Mouse (Mus musculus) kidney, postnatal 0 days (tissue): ENCODE data around the gene Vav1. TPM values are rescaled to one million over a fixed set of nuclear protein-coding genes. Genes with fewer than 3 reads are reported as not detected.

Source experiments
- ATAC-seq: fragments of 200-750 bp; cut with Nextera tagmentation; replicated peaks from 2 replicates; pipeline ENCODE4 v1.8.0; 2017; ENCODE audit warnings: low read depth, moderate number of reproducible peaks, moderate TSS enrichment, moderate library complexity; ENCODE audit not compliant: low FRiP score
- DNase-seq: peaks from one replicate; pipeline ENCODE4 v3.0.0-alpha.2; 2016; ENCODE audit warnings: low spot score
- H3K27ac ChIP-seq: fragments of 300-500 bp; sonication (generic); 2 replicates; pipeline ENCODE4 v1.5.1; 2014; ENCODE audit warnings: mild to moderate bottlenecking
- H3K27me3 ChIP-seq: fragments of 300-500 bp; sonication (generic); 2 replicates; pipeline ENCODE4 v1.6.1; 2014; ENCODE audit warnings: low read length, mixed read lengths; ENCODE audit not compliant: insufficient read depth
- H3K36me3 ChIP-seq: fragments of 300-500 bp; sonication (generic); 2 replicates; pipeline ENCODE4 v1.6.1; 2014; ENCODE audit warnings: low read length, mixed read lengths; ENCODE audit not compliant: insufficient read depth
- H3K4me1 ChIP-seq: fragments of 300-500 bp; sonication (generic); replicated peaks from 2 replicates; pipeline ENCODE4 v1.6.1; 2014; ENCODE audit warnings: antibody characterized with exemption, low read length, mixed read lengths; ENCODE audit not compliant: insufficient read depth
- H3K4me2 ChIP-seq: fragments of 300-500 bp; sonication (generic); 2 replicates; pipeline ENCODE4 v1.6.1; 2014; ENCODE audit warnings: mild to moderate bottlenecking, low read length, moderate library complexity, mixed read lengths
- H3K4me3 ChIP-seq: fragments of 300-500 bp; sonication (generic); replicated peaks from 2 replicates; pipeline ENCODE4 v1.5.1; 2014; ENCODE audit warnings: low read depth, low read length
- H3K9ac ChIP-seq: fragments of 300-500 bp; sonication (generic); 2 replicates; pipeline ENCODE4 v1.6.1; 2014; ENCODE audit warnings: low read depth, low read length
- H3K9me3 ChIP-seq: fragments of 300-500 bp; sonication (generic); replicated peaks from 2 replicates; pipeline ENCODE4 v1.6.1; 2016; ENCODE audit warnings: low read length, inconsistent platforms, mixed read lengths
- CTCF ChIP-seq: IDR thresholded peaks from 2 replicates; pipeline ENCODE4 v1.5.1; 2016; ENCODE audit warnings: antibody characterized with exemption, low read depth, mild to moderate bottlenecking, moderate library complexity
- WGBS: fragments of 180-500 bp; shearing (Covaris S2); extraction: QIAGEN DNeasy Blood & Tissue Kit; methylation state at CpG from one replicate; pipeline ENCODE4 v1.1.7; 2014; 5-methylcytosine and 5-hydroxymethylcytosine counted together
- polyA plus RNA-seq: library from polyadenylated mRNA; unstranded; fragments of >200 nt; fragmentation: Nextera tagmentation; extraction: Ambion mirVana; gene quantifications from 2 replicates; pipeline ENCODE4 v1.2.1, GENCODE M21; 2015

The Vav1 gene
- polyA plus RNA-seq, 1 experiment from 2014 or later, result 1.1 TPM

GRCm38 (mm10) chr17:57246663-57247392, 32.1 kb upstream of the Vav1 start:
- peak; percentile 48 for TF ChIP-seq CTCF
- peak; percentile 91 for DNase-seq
- Histone ChIP-seq H3K4me1 (peaks cover 12% of the 10 kb centered on the region), H3K4me2 (peak overlapping the region; percentile 66), H3K36me3 (0 out of 2 replicates have a peak, but pooled peaks cover 21% of the 10 kb centered on the region), H3K27me3 (no peaks in the 10 kb centered on the region), H3K9me3 (no peaks in the 10 kb centered on the region), H3K4me3 (peak overlapping the region; percentile 67), H3K27ac (peak overlapping the region; percentile 88), H3K9ac (peak overlapping the region; percentile 75)
- 2% methylated on average over 18 of the region's 18 CpGs for WGBS
- no peak for ATAC-seq

- Histone ChIP-seq H3K4me2 (peak overlapping the region; percentile 96), H3K9me3 (no peaks in the 10 kb centered on the region), H3K27ac (peak overlapping the region; percentile 88), H3K9ac (peak overlapping the region; percentile 75), H3K27me3 (no peaks in the 10 kb centered on the region), H3K4me3 (peak overlapping the region; percentile 79), H3K36me3 (0 out of 2 replicates have a peak, but pooled peaks cover 15% of the 10 kb centered on the region), H3K4me1 (peaks cover 12% of the 10 kb centered on the region)
- TF ChIP-seq CTCF, result no peak
- peak; percentile 92 for ATAC-seq
- peak; percentile 100 for DNase-seq
- under 1% methylated on average over 46 of the region's 46 CpGs for WGBS
These were observed 31.3 kb upstream of the Vav1 start for GRCm38 (mm10) chr17:57247393-57248200.

GRCm38 (mm10) chr17:57248201-57248699, 30.6 kb upstream of the Vav1 start, which contains the start of gene Gpr108:
TSS of gene Gpr108 (minus strand) at chr17:57248446.
- DNase-seq (peak; percentile 94), ATAC-seq (peak; percentile 58)
- H3K36me3 ChIP-seq, result peaks cover 11% of the 10 kb centered on the region; the same call in 1 of the 2 replicates
- H3K9ac ChIP-seq, result peak within 1 kb of the TSS; percentile 75
- peaks cover 12% of the 10 kb centered on the region for H3K4me1 ChIP-seq
- peak within 1 kb of the TSS; percentile 79 for H3K4me3 ChIP-seq
- peak within 1 kb of the TSS; percentile 96 for H3K4me2 ChIP-seq
- H3K27me3 ChIP-seq, result no peaks in the 10 kb centered on the region
- under 1% methylated on average over 12 of the region's 12 CpGs for WGBS
- H3K27ac ChIP-seq, result peak within 1 kb of the TSS; percentile 88
- TF ChIP-seq CTCF, result peak; percentile 90
- no peaks in the 10 kb centered on the region for H3K9me3 ChIP-seq

- H3K4me3 ChIP-seq, result peak overlapping the region; percentile 79
- peak overlapping the region; percentile 96 for H3K4me2 ChIP-seq
- H3K27ac ChIP-seq, result peak overlapping the region; percentile 88
- H3K9me3 ChIP-seq, result no peaks in the 10 kb centered on the region
- peak overlapping the region; percentile 35; the same call in 1 of the 2 replicates for H3K9ac ChIP-seq
- ATAC-seq, result no peak
- 5% methylated on average over 13 of the region's 13 CpGs for WGBS
- DNase-seq, result no peak
- H3K27me3 ChIP-seq, result no peaks in the 10 kb centered on the region
- no peak for TF ChIP-seq CTCF
- peaks cover 11% of the 10 kb centered on the region; the same call in 1 of the 2 replicates for H3K36me3 ChIP-seq
- H3K4me1 ChIP-seq, result peaks cover 12% of the 10 kb centered on the region
These were observed 30.1 kb upstream of the Vav1 start for GRCm38 (mm10) chr17:57248771-57249170.

GRCm38 (mm10) chr17:57249186-57250181, 29.4 kb upstream of the Vav1 start, which contains the start of gene Trip10:
TSS of gene Trip10 (plus strand) at chr17:57249455.
- ATAC-seq, result peak; percentile 40
- DNase-seq, result peak; percentile 96

More at GRCm38 (mm10) chr17:57249186-57250181, 29.4 kb upstream of the Vav1 start, which contains the start of gene Trip10:
- peaks cover 12% of the 10 kb centered on the region for H3K4me1 ChIP-seq
- H3K4me2 ChIP-seq, result peak within 1 kb of the TSS; percentile 96
- TF ChIP-seq CTCF, result peak; percentile 50
- WGBS, result under 1% methylated on average over 47 of the region's 52 CpGs
- H3K9me3 ChIP-seq, result no peaks in the 10 kb centered on the region
- H3K9ac ChIP-seq, result peak within 1 kb of the TSS; percentile 71
- peaks cover 9% of the 10 kb centered on the region; the same call in 1 of the 2 replicates for H3K36me3 ChIP-seq
- no peaks in the 10 kb centered on the region for H3K27me3 ChIP-seq
- H3K4me3 ChIP-seq, result peak within 1 kb of the TSS; percentile 79
- H3K27ac ChIP-seq, result peak within 1 kb of the TSS; percentile 88
